Mouse (Mus musculus) brain, embryonic 14.5 days (tissue): Measurements from ENCODE around the gene Sox5.

Experiments used
- CTCF ChIP-seq: fragments of 200-500 bp; IDR thresholded peaks from 2 replicates; pipeline ENCODE4 v1.5.1; 2012; ENCODE audit warnings: inconsistent platforms, mild to moderate bottlenecking, moderate library complexity, borderline replicate concordance; ENCODE audit not compliant: insufficient read depth, insufficient read length; ENCODE audit errors: extremely low read depth
- POLR2A ChIP-seq: fragments of 200-500 bp; IDR thresholded peaks from 2 replicates; pipeline ENCODE4 v1.6.1; 2012; ENCODE audit warnings: mild to moderate bottlenecking, inconsistent platforms, borderline replicate concordance; ENCODE audit not compliant: poor library complexity, insufficient read depth, insufficient read length, severe bottlenecking; ENCODE audit errors: extremely low read depth

DNA sequence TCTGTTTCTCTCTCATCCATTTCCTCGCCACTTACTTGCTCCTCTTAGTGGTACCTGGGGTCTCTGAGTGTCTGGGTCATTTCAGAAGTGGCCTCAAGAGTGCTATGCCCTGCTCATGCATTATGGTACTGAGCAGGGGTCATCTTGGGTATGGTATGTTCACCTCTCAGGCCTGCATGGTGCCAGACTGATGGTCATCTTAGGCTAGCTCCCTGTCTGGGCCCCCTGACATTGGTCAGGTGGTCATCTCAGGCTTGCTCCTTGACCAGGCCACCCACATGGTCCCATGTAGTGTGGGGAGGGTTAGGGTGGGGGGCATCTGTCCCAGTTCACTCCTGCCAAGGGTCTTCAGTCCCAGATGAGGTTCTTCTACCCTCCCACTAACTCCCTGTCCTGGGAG lies 21.3 kb upstream of the Sox5 start:
- TF ChIP-seq POLR2A, result no peak
- TF ChIP-seq CTCF, result no peak
